Mouse (Mus musculus): Measurements from ENCODE around the gene Atg10.
A peak's percentile ranks its signal among the peaks of the same experiment; 100 is the strongest.
"Not testable (repeated sequence)": the region's sequence is repeated elsewhere in the genome, so short reads cannot be mapped to it uniquely, and the experiment has no call there.

The Atg10 gene

GRCm38 (mm10) chr13:90928266-90928665 lies 295.5 kb downstream of the Atg10 start:
- DNase-seq, result not testable (repeated sequence)

DNA sequence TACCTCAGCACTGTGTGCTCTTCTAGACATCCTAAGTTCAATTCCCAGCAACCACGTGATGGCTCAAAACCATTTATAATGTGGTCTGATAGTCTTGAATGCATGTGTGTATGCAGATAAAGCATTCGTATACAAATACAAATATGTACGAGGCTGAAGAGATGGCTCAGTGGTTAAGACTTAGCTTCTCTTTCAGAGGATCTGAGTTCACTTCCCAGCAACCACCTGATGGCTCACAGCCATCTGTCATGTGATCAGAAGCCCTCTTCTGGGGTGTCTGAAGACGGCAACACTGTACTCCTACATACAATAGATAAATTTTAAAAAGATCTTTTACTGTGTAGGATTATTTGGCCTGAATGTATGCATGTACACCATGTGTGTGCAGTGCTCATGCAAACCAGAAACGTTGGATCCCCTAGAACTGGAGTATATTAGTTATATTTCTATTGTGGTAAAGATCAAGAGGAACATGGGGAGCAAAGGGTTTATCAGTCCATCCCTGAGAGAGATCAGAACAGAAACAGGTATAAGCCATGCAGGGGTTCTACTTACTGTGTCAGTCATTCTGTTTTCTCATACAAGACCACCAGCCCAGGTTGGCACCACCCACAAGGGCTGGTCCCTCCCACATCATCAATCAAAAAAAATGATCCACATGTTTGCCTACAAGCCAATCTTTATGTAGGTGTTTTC lies 296.7 kb downstream of the Atg10 start:
- DNase-seq, result no peak

DNA sequence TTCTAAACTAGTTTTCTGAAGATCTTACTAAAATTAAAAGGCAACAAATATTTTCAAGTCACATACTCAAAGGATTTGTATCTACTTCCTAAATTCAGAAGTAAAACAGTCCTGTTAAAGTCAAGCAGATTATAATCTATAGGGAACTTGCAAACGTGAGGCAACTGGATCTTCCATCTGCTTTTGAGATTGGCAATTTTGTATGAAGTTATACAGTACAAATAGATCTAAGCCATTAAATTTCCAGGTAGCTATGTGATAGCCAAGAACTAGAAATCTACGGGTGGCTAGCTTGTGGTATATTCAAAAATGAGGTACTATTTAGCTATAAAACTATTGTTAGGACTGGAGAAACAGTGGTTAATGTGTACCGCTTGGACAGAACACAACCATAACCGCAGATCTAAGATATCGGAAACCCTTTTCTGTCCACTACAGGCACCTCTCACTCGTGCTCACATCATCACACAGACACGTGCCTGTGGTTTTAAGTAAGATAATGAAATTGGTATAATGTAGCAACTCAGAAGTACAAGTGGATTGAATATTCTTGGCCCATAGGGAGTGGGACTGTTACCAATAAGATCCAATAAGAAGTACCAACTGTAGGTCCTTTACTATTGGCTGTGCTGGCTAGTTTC lies 297.5 kb downstream of the Atg10 start:
- DNase-seq, result no peak

DNA sequence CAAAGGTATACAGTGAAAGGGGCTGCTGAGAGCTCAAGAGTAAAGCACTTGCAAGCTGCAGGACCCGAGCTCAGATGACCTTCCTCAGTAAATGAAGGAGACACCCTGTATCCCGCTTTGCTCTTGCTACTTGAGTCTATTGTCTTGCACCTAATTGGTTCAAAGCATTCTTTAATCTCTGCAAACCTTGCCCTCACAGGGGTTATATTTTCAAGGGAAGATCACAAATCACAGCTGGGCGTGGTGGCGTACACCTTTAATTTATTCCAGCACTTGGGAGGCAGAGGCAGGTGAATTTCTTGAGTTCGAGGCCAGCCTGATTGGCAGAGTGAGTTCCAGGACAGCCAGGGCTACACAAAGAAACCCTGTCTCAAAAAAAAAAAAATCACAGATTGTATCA lies 298.6 kb downstream of the Atg10 start:
- no peak for DNase-seq

GRCm38 (mm10) chr13:90924072-90924471 lies 299.7 kb downstream of the Atg10 start:
- DNase-seq, result no peak

DNA sequence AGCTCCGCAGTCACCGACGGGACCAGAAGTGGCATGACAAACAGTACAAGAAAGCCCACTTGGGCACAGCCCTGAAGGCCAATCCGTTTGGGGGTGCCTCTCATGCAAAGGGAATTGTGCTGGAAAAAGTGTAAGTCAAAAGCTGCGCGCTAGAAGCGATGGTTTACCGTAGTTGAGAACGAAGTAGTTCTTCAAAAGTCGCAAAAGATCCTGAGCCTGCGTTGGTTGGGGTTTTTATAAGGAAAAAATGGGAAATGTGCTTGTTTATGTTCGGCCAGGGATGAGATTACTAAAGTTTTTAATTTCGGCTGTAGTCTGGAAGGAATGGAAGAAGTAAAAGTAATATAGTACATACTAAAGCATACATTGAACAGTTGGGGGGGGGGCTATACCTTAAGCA lies 300.2 kb downstream of the Atg10 start:
- DNase-seq, result not testable (repeated sequence)

GRCm38 (mm10) chr13:90922751-90923612 lies 300.8 kb downstream of the Atg10 start, which contains the start of gene Rps23:
TSS of gene Rps23 (plus strand) at chr13:90922958.
- DNase-seq, result peak; percentile 93

GRCm38 (mm10) chr13:90914721-90915120 lies 309.0 kb downstream of the Atg10 start:
- no peak for DNase-seq

DNA sequence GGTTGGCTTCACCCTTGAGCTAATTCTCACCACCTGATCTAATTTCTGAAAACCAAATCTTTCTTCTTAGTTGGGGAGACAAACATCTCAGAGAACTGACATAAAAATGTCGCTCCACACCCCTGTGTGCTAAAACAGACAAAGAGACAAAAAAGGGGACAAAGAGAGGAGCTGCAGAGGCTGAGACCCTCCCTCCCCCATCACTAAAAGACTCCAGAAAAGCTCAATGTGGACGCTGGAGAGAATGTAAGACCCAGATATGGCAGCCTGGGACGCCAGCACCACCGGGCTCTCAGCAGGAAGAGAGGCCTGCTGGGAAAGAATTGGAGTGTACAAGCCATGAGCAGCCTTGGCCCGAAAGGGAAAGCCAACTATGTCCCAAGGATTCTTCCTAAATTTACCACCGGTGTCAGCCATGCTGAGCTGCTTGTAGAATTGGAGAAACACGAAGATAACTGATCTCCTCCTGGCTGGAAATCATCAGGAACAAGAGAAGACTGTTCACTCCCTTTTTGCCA lies 310.0 kb downstream of the Atg10 start:
- no peak for DNase-seq

DNA sequence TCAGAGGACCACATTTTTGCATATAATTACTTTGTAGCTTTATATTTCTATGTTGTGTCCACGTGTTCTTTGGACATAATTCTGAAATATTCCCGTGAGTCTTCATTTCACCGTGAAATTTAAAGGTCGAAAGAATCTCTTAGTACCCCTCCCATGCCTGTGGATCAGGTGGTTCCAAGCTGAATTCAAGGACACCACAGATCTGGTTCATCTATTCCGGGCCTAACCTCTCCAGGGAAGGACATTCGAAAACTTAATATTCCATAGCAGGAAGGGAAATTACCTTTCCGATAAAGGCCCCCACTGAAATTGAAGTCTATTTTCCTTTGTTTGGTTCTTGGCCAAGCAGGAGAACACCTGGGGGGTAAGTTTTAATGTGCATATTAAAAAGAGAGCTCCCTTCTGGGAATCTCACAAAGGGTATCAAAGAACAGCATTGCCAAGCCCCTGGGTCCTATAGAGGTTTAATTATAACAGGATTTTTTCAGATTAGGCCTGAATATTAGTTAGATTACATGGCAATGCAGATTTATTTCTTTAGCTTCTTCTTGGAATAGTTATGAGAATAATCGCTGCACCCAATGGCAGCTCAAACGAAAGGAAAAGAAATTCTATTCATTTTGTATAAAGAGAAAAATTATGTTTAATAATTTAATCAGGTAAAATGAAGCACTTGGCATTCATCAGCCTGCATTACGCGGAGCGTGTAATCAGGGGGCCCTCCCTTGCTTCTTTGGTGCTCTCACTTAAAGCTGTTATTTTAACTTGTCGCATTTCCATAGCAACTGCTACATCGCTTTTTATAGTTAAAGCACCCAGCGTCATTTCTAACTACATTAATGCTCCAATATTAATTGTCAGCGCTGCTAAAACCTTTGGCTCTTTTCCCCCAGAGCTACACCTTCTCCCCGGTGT lies 310.8 kb downstream of the Atg10 start:
- no peak for DNase-seq

GRCm38 (mm10) chr13:90907376-90907775 lies 316.4 kb downstream of the Atg10 start:
- DNase-seq, result no peak

DNA sequence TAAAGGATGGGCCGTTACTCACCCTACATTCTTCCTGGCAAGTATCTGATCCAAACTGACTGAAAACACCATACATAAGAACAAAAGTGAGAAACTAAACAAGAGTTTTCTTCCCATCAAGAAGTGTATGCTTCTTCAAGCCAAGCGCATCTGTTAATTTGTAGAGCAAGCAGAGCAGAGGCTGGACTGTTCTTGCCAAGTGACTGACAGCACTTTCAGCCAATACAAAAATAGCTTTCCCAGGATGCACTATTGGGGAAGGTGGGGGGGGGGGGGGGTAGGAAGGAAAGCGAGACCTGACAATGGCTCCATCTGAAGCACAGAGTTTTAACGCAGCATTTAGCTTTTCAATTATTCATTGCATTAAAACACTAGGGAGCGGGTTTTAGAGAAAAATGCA lies 318.6 kb downstream of the Atg10 start, which contains the start of gene Atp6ap1l:
Gene Atp6ap1l (minus strand): TSS at position 180 of the 400 bp plus-strand sequence.
- DNase-seq, result no peak

DNA sequence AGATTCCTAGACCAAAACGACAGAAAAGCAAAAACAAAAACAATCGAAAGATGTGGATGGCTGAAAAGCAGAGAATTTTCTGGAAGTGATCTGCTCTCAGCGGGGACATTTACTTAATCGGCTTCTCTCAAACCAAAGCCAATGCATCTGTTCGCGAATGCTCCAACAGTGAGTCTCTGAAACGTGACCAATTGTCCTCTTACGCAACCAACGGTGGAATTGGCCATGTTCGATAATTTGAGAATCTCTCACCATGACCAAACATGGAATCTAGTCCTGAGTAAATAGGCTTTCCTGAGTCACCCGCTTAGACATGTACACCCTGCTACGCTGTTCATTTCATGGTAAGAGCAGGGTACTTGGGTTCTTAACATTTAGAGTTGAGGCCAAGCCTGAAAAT lies 326.9 kb downstream of the Atg10 start:
- DNase-seq, result no peak

- no peak for DNase-seq
Measured at GRCm38 (mm10) chr13:90896098-90896497, 327.7 kb downstream of the Atg10 start.

DNA sequence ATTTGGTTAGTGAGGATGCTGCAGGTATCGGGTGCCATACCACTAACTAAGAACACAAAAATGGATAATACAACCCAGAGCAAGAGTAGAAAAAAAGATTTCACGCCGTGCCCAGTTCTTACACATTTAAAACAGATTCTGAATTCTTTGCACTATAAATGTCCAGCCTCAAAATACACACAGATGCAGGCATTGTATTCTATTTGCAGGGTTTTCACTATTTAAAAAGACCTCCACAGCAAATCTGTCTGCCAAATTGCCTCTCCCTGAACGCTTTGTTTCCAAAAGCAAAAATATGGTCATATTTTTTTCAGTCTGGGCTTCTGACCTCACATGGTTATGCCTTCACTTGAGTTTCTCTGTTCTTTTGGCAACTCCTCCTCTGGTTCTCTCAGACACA lies 328.9 kb downstream of the Atg10 start:
- DNase-seq, result no peak

GRCm38 (mm10) chr13:90890111-90890510 lies 333.7 kb downstream of the Atg10 start:
- DNase-seq, result no peak

DNA sequence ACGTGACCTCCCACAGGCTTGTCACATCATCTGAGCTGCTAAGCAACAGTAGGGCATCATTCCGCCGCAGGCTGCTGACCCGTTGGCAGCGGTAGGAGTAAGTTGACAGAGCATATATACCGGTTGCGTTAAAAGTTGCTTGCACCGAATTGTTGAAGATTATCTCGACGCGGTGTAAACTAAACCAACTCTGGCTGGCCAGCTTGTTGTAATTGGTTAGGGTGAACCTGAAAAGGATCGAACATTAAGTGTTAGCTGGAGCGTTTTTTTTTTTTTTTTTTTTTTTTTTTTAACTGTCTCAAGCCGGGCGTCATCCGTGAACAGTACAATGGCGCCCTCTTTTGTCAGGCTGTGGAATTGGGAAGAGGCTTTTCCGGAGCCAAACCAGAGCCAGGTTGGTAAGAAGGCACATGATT lies 337.2 kb downstream of the Atg10 start:
- peak; percentile 77 for DNase-seq

DNA sequence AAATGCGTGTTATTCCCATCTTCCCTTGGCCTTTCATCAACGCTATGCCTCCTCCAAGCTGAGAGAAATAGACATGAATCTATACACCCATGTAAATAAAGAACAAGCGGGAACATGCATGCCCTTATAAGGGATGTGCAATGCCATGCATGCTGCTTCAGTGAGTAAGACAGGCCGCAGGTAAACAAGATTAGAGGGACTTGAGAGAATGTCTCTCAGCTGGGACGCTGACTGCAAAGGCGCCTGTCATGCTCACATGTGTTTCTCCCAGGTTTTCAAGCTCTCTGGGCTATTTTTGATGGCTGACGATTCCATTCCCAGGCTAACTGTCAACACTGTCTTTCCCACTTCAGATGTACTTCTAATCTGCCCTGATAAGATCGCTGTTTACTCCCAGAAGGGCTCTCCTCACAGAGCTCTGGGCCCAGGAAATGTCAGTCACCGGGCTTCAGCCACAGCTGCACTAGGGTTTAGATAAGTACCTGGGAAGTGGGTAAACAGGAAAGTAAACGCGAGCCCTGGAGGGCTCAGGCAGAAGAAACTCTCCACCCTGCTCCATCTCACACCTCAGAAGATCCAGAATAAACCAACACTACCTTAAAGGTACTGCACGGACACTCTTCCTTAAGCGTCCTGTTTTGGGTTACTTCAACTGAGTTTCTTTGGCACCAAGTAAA lies 337.8 kb downstream of the Atg10 start:
- DNase-seq, result peak; percentile 32
